Mouse (Mus musculus): ENCODE measurements around the gene Tia1. TPM values are rescaled to one million over a fixed set of nuclear protein-coding genes. Genes with fewer than 3 reads are reported as not detected.
"Not testable (repeated sequence)": the region's sequence is repeated elsewhere in the genome, so short reads cannot be mapped to it uniquely, and the experiment has no call there.

The Tia1 gene
- total RNA-seq, 2 experiments from 2014 or later: 125 to 127 TPM

DNA sequence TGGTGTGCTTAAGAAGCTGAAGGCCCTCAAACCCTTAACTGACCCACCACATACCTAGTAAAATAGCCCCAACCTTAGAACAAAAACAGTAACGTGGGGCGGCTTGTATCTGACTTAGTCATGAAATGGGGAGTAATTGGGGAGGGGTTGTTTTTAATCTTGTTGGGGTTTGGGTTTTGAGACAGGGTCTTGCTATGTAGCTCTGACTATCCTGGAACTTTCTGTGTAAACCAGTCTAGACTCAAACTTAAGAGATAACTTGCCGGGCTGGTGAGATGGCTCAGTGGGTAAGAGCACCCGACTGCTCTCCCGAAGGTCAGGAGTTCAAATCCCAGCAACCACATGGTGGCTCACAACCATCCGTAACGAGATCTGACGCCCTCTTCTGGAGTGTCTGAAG, 23.9 kb upstream of the Tia1 start:
- DNase-seq (ENCODE audit: extremely low spot score in 1 of 2, low spot score in 2 of 2); intact Hi-C loops (cut with DNase I): not testable (repeated sequence)

DNA sequence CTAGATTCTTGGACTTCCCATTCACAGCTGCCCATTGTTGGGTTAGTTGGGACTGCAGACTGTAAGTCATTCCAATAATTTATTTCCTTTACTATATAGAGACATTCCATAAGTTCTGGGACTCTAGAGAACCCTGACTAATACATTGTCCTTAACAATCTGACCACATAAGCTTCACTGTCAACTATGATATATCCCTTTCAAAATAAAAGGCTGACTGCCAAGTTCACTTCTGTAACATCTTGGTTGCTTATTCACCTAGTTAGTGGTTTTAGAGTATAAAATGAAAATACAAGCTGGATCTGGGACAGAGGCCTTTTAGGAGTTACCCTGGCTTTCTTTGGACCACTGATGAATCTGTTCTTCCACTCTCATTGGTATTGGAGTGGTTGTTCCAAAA, 21.5 kb upstream of the Tia1 start:
- DNase-seq (ENCODE audit: extremely low spot score in 1 of 2, low spot score in 2 of 2): no peak
- intact Hi-C loops (cut with DNase I): no loop called here

DNA sequence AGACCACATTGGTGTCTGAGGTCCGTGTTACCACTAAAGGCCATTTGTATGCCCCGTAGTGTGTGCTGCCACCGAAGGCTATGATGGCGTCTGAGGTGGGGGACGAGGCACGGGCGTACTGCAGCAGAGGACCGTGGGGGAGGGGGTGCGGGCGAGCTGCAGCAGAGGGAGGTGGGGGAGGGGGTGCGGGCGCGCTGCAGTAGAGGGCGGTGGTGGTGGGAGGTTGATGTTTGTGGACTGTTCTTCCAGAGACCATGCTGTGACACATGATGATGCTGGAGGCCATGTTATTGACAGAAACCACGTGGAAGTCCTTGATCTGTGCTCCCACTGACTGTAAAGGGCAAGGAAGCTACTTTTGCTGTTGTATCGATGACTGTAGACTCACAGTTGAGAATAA, 20.6 kb upstream of the Tia1 start:
- no peak for DNase-seq (ENCODE audit: extremely low spot score in 1 of 2, low spot score in 2 of 2)

DNA sequence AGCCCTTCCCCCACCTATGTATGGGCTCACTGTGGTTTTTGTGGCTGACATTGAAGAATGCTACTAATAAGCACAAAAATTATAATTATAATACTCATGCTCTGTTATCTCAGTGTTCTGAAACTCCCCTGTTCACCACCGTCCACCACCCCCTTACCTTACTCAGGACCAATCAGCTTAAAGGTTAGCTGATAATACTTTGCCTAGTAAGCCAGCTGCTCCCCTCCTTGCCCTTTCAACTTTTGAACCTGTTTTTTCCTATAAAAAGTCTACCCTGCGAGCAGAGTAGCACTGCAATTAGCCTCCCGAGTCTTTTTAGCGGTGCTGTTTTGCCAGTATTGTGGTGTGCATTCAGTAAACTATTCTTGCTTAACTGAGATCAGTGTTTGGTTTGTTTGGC, 19.3 kb upstream of the Tia1 start:
- intact Hi-C loops (cut with DNase I): no loop called here
- no peak for DNase-seq (ENCODE audit: extremely low spot score in 1 of 2, low spot score in 2 of 2)

More for the DNA sequence above, 20.6 kb upstream of the Tia1 start:
- intact Hi-C loops (cut with DNase I): no loop called here

DNA sequence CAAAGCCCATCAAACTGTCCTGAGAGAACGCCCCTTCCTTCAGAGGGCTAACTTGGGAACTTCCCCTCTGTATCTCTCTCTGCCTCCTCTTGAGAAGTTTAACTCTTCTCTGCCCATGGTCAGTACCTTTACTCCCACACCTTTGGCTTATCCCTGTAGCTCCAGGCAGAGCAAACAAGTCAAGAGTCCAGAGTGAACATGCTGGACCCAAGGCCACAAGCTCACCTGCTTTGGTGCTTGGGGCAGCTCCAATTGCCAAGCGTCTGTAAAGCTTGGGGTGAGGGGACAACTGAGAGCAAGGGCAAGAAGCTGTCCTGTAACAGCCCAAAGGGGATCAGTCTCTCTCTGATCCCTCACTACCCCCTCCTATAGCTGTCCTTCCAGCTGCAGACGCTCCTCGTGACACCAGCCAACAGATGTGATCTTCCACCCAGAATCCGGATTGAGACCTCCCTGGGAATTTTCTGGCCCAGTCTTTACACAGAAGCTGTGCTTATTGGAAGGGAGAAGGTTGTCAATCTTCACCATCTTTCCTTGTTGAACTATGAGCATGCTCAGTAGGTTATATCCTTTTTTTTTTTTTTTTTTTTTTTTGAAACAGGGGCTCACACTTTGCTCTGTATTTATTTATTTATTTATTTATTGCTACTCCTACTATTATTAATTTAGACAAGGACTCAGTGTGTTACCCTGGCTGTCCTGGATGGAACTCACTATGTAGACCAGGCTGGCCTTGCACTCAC, 18.5 kb upstream of the Tia1 start:
- DNase-seq (ENCODE audit: extremely low spot score in 1 of 2, low spot score in 2 of 2): no peak
- intact Hi-C loops (cut with DNase I): no loop called here

DNA sequence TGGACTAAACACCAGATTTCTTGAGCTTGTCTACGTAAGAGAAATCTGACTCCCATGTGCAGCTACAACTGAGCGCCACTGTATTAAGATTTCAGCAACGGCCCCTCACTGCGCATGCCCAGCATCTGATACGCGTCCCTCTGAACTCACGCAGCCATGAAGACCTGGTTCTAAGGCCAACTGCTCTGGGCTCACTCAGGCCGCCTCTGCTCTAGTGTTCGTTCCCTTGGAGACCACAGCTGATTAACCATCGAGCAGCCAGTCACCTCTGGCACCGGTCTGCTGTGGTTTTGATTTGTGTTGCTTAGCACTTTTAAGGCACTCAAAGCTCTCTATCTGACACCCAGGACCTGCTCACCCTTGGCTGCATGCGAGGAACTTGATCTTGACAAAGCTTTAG, 16.7 kb upstream of the Tia1 start:
- intact Hi-C loops (cut with DNase I): no loop called here
- no peak for DNase-seq (ENCODE audit: extremely low spot score in 1 of 2, low spot score in 2 of 2)

DNA sequence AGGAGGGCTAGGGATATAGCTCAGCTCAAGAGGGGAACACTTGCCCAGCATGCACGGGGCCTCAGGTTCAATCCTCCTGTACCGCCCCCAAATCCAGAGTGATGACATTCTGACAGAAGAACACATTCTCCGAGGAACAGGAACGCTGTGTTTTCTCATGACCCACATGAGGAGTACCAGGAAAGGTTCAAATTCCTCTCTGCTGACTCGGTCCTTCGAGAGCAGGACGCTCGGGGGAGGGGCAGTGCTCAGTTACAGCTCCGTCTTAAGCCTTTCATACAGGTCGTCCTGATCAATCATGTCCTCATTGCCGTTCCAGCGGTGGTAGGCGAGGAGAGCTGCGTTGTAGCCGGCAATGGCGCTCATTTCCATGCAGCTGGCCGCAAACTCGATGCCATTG, 15.6 kb upstream of the Tia1 start:
- intact Hi-C loops (cut with DNase I): no loop called here
- no peak for DNase-seq (ENCODE audit: extremely low spot score in 1 of 2, low spot score in 2 of 2)

DNA sequence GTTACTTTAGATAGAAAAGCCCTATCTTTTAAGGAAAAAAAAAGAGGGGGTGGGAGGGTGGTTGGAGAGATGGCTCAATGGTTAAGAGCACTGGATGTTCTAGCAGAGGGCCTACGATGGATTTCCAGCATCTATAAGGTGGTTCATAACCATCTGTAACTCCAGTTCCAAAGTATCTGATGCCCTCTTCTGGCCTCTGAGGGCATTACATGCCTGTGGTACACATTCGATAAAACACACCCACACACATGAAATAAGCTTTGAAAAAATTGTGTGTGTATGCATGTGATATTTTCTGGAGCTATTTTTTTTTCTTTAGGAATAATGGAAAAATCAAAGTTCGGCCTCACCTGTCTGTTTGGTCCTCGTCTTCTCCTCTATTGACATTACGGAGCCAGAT, 12.7 kb upstream of the Tia1 start:
- intact Hi-C loops (cut with DNase I): no loop called here
- DNase-seq (ENCODE audit: extremely low spot score in 1 of 2, low spot score in 2 of 2): no peak

DNA sequence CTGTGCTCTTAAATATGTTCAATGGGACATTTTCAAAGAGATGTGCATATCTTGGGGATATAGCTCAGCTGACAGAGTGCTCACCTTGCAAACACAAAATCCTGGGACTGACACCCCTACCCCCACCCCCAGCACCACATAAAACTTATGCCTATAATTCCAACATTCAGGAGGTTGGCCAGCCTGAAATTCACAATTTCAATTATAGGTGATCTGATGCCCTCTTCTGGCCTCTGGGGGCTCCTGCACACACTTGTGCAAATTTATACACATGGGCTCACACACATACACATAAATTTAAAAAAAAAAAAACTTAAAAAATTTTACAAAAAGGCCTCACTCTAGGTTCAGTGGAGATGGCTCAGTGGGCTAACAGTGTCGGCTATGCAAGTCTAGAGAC, 10.8 kb upstream of the Tia1 start:
- no peak for DNase-seq (ENCODE audit: extremely low spot score in 1 of 2, low spot score in 2 of 2)
- intact Hi-C loops (cut with DNase I): no loop called here

DNA sequence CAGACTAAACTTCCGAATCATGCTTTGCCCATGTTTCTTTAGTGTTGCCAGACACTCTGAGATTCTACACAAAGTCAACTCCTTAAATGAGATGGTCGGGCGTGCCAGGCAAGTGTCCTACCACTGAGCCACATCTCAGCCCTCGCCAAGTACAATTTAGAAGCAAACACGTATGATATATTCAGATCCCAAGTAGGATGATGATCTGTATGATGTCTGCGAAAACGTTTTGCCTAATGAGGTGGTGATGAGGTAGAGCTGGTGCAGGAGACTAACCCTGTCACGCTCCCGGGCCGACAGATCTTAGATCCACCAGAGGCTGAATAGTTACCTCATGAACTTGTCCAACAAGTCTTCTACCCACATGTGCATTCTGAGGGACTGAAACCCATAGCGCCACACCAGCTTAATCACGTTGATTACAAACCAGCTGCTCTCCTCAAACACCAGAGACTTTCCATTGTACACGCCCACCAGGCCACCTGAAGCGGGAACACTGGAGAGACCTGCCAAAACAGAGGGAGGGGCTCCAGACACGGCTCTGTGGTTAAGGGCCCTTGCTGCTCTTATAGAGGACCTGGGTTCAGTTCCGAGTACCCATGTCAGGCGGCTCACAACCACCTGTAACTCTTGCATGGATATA, 9.8 kb upstream of the Tia1 start:
- intact Hi-C loops (cut with DNase I): no loop called here
- no peak for DNase-seq (ENCODE audit: extremely low spot score in 1 of 2, low spot score in 2 of 2)

DNA sequence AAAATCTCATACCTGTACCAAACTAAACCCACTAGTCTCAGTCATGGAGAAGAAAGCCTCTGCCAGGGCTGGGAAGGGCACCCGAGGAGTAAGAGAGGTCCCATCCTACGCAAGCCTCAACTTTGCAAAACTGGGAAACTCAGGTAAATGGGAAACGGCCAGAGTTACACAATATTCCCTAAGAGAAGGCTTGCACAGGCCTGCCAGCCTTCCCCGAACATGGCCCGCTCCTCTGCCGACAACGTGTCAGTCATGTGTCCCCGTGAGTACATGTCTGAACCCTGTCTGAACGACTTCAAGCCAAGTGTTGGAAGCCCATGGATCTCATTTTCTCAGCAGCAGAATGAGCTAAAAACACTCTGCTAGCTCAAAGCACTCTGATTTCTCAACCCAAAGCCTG, 9.0 kb upstream of the Tia1 start:
- intact Hi-C loops (cut with DNase I): no loop called here
- DNase-seq (ENCODE audit: extremely low spot score in 1 of 2, low spot score in 2 of 2): no peak

DNA sequence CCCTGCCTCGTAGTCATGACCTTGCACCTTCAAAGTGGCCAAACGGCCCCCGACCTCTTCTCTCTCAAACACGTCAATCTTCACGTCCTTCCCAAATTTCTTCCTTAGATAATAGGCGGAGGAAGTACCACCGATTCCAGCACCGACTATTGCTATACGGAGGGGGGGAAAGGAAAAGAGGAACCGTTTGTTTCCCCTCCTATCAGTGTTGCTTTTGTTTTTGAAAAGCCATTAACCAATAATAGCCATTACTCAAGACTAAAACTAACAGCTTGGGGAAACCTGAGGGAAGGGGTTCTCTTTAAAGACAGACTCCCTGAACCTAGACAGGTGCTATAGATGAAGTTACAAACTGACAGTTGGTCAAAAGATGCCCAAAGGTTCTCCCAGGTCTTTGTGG, 8.1 kb upstream of the Tia1 start:
- intact Hi-C loops (cut with DNase I): no loop called here
- DNase-seq (ENCODE audit: extremely low spot score in 1 of 2, low spot score in 2 of 2): no peak

DNA sequence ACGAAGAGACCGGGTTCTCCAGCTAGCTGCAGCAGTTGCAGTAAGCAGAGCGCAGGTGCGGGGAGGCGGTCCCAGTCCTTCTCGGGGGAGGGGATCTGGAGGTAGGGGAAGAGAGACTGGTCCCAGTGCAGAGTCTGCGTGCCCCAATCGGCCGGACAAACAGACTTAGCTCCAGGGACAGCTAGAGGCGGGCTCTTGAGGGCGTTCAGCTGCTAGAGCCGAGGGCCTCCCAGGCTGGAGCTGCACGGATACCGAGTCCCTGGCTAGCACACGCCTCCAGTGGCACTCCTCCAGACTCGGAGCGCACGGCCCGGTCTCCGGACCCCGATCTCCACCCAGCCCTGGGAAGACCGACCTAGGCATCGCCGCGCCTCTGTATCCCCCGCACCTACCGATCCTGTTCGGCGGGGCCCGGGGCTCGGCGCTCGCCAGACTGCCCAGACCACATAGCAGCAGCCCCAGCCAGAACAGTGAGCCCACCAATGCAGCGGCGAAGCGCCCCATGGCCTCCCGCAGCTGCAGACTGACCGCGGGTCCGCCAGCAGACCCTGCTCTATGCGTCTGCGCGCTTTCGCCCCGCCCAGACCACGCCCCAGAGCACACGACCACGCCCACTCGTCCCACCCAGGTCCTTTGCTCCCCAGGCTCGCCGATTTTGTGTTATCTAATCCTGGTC, 7.3 kb upstream of the Tia1 start, which contains the start of gene Pcyox1:
Gene Pcyox1, minus strand, starts transcription at position 574 of the 676 bp plus-strand sequence.
- intact Hi-C loops (cut with DNase I): no loop called here
- DNase-seq (ENCODE audit: extremely low spot score in 1 of 2, low spot score in 2 of 2): peak; percentile 81 to 89

DNA sequence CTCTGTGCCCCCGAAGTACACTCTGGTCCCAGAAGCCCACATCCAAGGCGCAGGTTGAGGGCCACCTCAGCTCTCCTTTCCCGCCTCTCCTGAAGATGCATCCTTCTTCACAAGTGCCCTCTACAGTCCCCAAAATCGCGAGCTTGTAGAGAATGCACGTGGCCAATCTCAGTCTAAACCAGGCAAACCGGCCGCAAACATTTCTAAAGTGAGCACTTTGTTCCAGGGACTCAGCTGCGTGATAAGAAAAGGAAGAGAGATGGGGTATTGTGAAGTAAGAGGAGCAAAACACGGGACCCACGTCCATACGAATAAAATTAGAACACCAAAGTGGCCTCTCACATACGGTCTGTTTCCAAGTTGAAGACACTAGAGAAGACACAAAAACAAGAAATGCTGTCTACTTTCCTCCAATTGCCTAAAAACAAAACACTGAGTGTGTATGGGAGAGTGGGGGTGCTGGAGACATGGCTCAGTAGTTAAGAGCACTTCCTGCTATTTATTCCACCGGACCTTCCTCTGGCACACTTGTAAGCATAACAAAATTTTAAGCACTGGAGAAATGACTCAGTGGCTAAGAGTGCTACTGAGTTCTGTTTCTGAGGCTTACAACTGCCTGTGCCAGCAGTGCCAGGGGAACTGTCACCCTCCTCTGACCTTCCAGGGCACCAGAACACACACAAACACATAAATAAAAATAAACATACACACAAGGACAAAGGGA, 6.6 kb upstream of the Tia1 start:
- intact Hi-C loops (cut with DNase I): no loop called here
- DNase-seq (ENCODE audit: extremely low spot score in 1 of 2, low spot score in 2 of 2): no peak

DNA sequence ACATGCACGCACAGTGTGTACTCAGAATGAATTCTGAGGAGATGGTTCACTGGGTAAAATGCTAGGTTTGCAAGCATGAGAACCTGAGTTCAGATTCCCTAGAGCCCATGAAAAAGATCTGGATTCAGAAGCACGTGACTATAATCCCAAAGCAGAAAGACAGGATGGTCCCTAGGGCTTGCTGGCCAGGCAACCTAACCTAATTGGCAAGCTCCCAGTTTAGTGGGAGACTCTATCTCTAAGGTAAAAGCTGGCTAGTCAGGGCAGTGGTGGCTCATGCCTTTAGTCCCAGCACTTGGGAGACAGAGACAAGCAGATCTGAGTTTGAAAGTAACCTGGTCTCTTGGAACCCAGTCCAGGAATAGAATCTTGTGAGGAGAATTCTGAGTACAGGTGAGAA, 5.0 kb upstream of the Tia1 start:
- intact Hi-C loops (cut with DNase I): no loop called here

DNA sequence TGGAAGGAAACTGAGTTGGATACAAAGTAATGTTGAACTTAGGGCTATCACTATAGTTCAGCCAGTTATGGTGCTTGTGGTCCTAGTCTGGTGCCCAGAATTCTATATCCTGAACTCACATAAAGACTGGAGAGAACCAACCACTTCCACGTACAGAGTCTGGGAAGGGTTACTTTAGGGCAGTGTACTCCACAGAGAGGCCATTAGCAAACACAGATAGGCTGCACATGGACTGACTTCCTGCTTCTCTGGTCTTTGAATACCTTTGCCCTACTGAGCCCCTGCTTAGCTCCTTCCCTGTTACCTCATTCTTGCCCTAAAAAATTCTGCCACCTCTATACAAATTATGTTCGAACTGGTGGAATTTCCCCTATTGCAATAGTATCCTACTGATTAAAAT, 4.0 kb upstream of the Tia1 start:
- intact Hi-C loops (cut with DNase I): loop anchor here (5.0 to 10.0 kb wide), 2 partner anchors 33 to 455 kb away; partner anchors contain the start of gene Fam136a
- DNase-seq (ENCODE audit: extremely low spot score in 1 of 2, low spot score in 2 of 2): no peak

More for the DNA sequence above, 5.0 kb upstream of the Tia1 start:
- DNase-seq (ENCODE audit: extremely low spot score in 1 of 2, low spot score in 2 of 2): no peak

DNA sequence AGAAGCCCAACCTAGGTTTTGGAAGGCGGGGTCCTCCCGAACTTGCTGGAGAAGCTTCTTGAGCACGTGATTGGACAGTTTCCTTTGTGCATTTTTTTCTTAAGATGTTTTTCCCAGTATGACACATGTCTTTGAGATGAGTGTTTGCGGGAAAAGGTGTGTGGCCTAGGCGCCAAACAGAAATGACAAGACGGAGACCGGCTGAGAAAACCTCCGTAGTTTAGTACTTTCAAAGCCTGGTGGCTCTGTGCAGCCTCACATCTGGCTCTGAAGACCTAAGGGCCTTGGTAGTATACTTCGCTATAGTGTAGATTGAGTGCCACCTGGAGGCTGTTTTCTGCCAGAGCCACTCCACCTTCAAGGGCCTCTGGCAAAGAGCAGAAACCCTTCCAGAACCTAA, 3.0 kb upstream of the Tia1 start:
- intact Hi-C loops (cut with DNase I): loop anchor here (5.0 to 10.0 kb wide), 2 partner anchors 34 to 456 kb away; partner anchors contain the start of gene Fam136a
- peak; percentile 53 to 77 for DNase-seq (ENCODE audit: extremely low spot score in 1 of 2, low spot score in 2 of 2)

DNA sequence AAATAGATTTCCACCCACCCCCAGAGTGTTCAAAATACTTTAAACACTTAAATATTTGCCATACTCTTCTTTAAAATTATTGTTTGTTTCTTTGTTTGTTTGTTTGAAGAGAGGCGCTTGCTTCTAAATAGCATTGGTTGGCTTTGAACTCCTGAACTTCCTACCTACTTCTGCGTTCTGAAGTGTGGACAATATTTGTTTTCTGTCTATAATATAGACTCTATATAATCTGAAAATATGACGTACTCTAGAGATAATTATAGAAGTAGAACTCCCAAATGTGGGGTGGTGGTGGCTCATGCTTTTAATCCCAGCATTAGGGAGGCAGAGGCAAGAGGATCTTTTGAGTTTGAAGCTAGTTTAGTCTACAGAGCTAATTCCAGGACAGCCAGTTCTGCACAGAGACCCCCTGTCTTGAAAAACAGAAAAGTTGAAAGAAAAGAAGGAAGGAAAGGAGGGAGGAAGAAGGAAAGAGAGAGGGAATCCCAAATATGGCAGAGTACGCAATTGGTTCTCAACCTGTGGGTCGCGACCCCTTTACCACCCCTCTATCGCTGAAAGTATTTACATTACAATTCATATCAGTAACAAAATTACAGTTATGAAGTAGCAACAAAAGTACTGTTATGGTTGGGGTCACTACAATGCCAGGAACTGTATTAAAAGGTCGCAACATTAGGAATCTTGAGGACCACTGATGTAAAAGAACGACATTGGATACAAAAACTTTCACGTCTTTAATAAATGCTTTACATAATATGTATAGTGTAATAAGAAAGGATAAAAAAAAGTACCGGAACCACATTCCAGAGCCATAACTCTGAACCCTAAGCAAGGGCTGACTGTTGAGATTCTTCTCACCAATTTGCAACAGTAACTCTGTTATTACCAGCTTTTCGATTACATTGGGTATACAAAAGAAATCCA, 1.1 kb upstream of the Tia1 start:
- no peak for DNase-seq (ENCODE audit: extremely low spot score in 1 of 2, low spot score in 2 of 2)
- intact Hi-C loops (cut with DNase I): loop anchor here (5.0 to 10.0 kb wide), 2 partner anchors 36 to 458 kb away; partner anchors contain the start of gene Fam136a
